Mouse (Mus musculus): ENCODE data around the gene Ska3. TPM values are rescaled to one million over a fixed set of nuclear protein-coding genes. Genes with fewer than 3 reads are reported as not detected.
"Not testable (repeated sequence)": the region's sequence is repeated elsewhere in the genome, so short reads cannot be mapped to it uniquely, and the experiment has no call there.

Ska3 gene
- 2.5 TPM in 2 replicates for polyA plus RNA-seq (2012; rRNA removed)

- DNase-seq (ENCODE audit: low read depth, low spot score): peak; percentile 79
- under 1% methylated on average over 96 of the region's 96 CpGs for WGBS
Observed at GRCm38 (mm10) chr14:57825788-57826751, at the start of gene Ska3, which contains the start of gene Mrpl57. Ska3 (minus strand) TSS chr14:57826185. Mrpl57 (plus strand) TSS chr14:57826234.

GRCm38 (mm10) chr14:57866676-57867276 lies 40.8 kb upstream of the Ska3 start:
- DNase-seq (ENCODE audit: low read depth, low spot score): no peak
- WGBS: 85% methylated on average over 3 of the region's 3 CpGs

- 79% methylated on average over 3 of the region's 3 CpGs for WGBS
- no peak for DNase-seq (ENCODE audit: low read depth, low spot score)
Observed at GRCm38 (mm10) chr14:57865256-57865655, 39.3 kb upstream of the Ska3 start.

- no peak for DNase-seq (ENCODE audit: low read depth, low spot score)
- 65% methylated on average over 2 of the region's 2 CpGs for WGBS
Observed at GRCm38 (mm10) chr14:57863129-57863528, 37.1 kb upstream of the Ska3 start.

DNA sequence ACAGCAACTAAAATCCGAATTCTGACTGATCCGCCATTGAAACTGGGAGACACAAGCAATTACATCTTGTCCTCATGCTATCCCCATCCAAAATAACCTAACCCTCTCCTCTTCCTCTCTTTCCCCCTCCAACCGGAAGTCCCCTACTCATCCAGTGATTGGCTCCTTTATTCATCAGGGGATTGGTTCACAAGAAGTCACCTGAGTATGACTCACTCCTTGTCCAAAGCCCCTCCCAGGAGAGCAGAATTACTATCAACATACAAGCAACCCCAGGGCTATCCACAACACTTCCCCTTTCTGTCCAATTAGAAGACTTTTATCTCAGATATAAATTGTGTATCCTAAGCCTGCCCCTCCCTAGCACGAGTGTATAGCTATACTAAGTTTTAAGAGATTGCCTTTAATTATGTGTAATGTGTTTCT lies 36.0 kb upstream of the Ska3 start:
- DNase-seq (ENCODE audit: low read depth, low spot score): no peak
- WGBS: 75% methylated on average over 4 of the region's 4 CpGs

GRCm38 (mm10) chr14:57859520-57859919 lies 33.5 kb upstream of the Ska3 start:
- no peak for DNase-seq (ENCODE audit: low read depth, low spot score)

DNA sequence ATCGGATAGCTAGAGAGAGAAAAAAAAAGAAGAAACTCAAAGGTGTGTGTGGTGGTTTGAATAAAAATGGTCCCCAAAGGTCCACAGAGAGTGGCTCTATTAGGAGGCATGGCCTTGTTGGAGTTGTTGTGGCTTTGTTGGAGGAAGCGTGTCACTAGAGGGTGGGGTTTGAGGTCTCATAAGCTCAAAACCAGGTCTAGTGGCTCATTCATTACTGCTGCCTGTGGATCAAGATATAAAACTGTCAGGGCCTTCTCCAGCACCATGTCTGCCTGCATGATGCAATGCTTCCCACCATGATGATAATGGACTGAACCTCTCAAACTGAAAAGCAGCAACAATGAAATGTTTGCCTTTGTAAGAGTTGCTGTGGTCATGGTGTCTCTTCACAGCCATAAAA lies 32.6 kb upstream of the Ska3 start:
- 94% methylated on average over 2 of the region's 2 CpGs for WGBS
- DNase-seq (ENCODE audit: low read depth, low spot score): no peak

DNA sequence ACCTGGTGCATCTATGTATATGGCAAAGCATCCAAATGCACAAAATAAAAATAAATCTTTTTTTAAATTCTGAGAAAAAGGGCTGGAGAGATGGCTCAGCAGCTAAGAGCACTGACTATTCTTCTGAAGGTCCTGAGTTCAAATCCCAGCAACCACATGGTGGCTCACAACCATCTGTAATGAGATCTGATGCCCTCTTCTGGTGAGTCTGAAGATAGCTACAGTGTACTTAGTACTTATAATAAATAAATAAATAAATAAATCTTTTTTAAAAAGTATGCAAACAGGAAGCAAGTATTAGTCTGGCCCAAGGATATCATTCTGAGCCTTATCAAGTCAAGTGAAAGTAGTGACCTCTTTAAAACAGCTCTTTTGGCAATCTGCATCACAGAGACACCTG lies 30.1 kb upstream of the Ska3 start:
- DNase-seq (ENCODE audit: low read depth, low spot score): not testable (repeated sequence)

DNA sequence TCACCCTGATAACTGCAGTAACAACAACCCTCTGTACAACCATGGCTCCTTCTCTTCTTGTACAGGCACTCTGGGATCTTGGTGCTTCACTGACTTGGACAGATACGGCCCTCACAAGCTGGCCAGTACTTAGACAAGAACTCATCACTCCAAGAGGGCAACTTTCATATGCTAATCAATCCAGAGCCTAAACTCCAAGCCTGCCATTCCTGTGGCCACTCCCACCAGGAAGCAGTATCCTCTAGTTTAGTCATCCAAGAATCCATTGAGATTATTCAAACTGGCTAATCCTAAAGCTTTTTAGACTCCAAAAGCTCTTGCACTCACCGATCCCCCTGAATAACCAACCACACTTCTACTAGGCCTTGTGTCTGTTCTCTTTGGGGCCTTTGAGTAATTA lies 27.0 kb upstream of the Ska3 start:
- no peak for DNase-seq (ENCODE audit: low read depth, low spot score)
- 87% methylated on average over 2 of the region's 2 CpGs for WGBS

- 69% methylated on average over 3 of the region's 3 CpGs for WGBS
- DNase-seq (ENCODE audit: low read depth, low spot score): no peak
Observed at GRCm38 (mm10) chr14:57850330-57850729, 24.3 kb upstream of the Ska3 start.

- 96% methylated on average over 2 of the region's 2 CpGs for WGBS
- DNase-seq (ENCODE audit: low read depth, low spot score): no peak
Observed at GRCm38 (mm10) chr14:57848646-57849045, 22.7 kb upstream of the Ska3 start.

DNA sequence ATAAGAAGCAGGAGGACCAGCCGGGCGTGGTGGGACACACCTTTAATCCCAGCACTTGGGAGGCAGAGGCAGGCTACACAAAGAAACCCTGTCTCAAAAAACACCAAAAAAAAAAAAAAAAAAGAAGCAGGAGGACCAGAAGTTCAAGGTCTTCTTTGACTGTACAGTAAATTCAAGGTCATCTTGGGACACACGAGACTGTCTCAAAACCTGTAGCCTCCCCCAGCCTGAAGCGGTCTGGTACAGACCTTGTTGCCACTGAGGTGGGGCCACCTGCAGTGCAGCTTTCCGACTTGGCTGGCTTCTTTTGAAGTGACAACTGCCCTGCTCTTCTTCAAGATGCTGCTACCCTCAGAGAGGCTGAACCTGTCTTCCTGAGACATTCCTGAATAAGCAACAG lies 22.1 kb upstream of the Ska3 start:
- 71% methylated on average over 5 of the region's 5 CpGs for WGBS
- not testable (repeated sequence) for DNase-seq (ENCODE audit: low read depth, low spot score)

DNA sequence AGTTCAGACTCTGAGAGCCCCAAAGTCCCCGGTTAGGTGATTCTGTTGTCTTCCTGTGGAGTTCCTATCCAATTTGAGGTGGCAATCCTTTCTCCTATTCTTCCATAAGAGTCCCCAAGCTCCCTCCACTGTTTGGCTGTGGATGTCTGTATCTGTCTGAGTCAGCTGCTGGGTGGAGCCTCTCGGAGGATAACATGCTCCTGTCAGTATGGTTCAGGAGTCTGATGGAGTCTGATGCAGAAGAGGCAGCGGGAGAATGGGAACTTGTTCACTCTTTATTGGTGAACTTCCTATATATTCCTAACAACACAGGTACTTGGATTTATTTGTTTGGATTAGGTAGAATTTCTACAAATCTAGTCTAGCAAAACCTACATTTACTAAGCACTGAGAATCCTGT lies 18.6 kb upstream of the Ska3 start:
- no peak for DNase-seq (ENCODE audit: low read depth, low spot score)
- WGBS: 92% methylated on average over 3 of the region's 3 CpGs

- no peak for DNase-seq (ENCODE audit: low read depth, low spot score)
- 90% methylated on average over 10 of the region's 10 CpGs for WGBS
Observed at GRCm38 (mm10) chr14:57835157-57835556, 9.2 kb upstream of the Ska3 start.

GRCm38 (mm10) chr14:57833526-57833925 lies 7.5 kb upstream of the Ska3 start:
- DNase-seq (ENCODE audit: low read depth, low spot score): no peak
- WGBS: 76% methylated on average over 2 of the region's 2 CpGs

DNA sequence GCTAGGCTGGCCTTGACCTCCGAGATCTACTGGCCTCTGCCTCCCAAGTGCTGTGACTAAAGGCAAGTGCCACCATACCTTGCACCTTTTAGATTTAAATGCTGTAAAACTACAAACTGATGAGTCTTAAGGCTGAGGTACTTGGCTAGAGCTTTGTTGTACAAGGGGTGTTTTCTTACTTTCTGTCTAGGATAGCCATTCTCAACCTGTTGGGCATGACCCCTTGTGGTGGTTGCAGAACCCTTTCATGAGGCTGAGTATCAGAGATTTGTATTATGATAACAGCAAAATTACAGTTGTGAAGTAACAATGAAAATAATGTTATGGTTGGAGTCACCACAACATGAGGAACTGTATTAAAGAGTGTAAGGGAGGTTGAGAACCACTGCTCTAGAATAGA lies 1.3 kb upstream of the Ska3 start:
- 29% methylated on average over 1 of the region's 1 CpGs for WGBS
- no peak for DNase-seq (ENCODE audit: low read depth, low spot score)

DNA sequence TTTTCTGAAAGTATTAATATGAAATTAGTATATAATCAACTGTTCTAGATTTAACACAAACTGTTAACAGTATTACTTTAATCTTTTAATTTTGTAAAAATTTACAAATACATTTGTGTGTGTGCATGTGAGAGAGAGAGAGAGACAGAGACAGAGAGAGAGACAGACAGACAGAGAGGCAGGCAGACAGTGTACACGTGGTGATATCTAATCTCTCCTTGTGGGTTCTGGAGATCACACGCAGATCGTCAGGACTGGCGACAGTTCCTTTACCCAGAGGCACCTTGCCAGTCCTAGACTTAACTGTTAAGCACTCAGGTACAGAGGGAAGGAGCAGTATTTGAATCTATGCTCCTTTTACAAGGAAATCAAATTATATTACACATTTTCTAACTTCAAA lies 5.1 kb downstream of the Ska3 start:
- DNase-seq (ENCODE audit: low read depth, low spot score): no peak
- 75% methylated on average over 4 of the region's 4 CpGs for whole genome bisulfite sequencing

GRCm38 (mm10) chr14:57811844-57812243 lies 14.1 kb downstream of the Ska3 start:
- DNase-seq (ENCODE audit: low read depth, low spot score): no peak
- 98% methylated on average over 5 of the region's 5 CpGs for WGBS

GRCm38 (mm10) chr14:57810886-57811285 lies 15.1 kb downstream of the Ska3 start:
- 43% methylated on average over 2 of the region's 2 CpGs for WGBS
- no peak for DNase-seq (ENCODE audit: low read depth, low spot score)

DNA sequence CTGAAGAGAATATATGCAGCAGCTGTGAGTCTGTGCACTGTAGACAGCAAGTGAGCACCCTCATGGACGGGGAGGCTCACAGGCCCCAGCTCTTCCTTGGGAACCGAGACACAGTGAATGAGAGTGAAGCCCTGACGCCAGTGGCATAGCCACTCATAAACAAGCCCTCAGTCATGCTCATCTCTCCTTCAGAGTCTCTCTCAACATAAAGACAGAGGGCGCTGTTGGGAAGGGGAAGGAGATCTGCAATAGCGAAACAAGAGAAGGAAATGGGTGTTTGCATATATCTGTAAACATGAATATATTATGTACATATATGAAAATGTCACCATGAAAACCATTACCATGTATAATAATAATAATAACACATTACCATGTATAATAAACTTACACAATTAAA lies 17.4 kb downstream of the Ska3 start:
- WGBS: 53% methylated on average over 5 of the region's 5 CpGs
- no peak for DNase-seq (ENCODE audit: low read depth, low spot score)

GRCm38 (mm10) chr14:57803731-57804130 lies 22.3 kb downstream of the Ska3 start:
- 86% methylated on average over 4 of the region's 4 CpGs for WGBS
- no peak for DNase-seq (ENCODE audit: low read depth, low spot score)

Measured in large intestine, adult 2 months (tissue).